Mouse (Mus musculus) forebrain, embryonic 16.5 days (tissue): ENCODE measurements around the gene Tst. TPM values are rescaled to one million over a fixed set of nuclear protein-coding genes. Genes with fewer than 3 reads are reported as not detected.
A peak's percentile ranks its signal among the peaks of the same experiment; 100 is the strongest.

Experiments
- ATAC-seq: fragments of 200-750 bp; cut with Nextera tagmentation; 2 replicates; pipeline ENCODE4 v1.8.0; 2017; ENCODE audit warnings: mild to moderate bottlenecking, moderate library complexity
- H3K27ac ChIP-seq: fragments of 300-500 bp; sonication (generic); 2 replicates; pipeline ENCODE4 v1.5.1; 2014; ENCODE audit warnings: low read length, control low read depth
- H3K27me3 ChIP-seq: fragments of 300-500 bp; sonication (generic); replicated peaks from 2 replicates; pipeline ENCODE4 v1.6.1; 2014; ENCODE audit warnings: low read length; ENCODE audit not compliant: control insufficient read depth, insufficient read depth
- H3K36me3 ChIP-seq: fragments of 300-500 bp; sonication (generic); 2 replicates; pipeline ENCODE4 v1.6.1; 2014; ENCODE audit not compliant: control insufficient read depth, insufficient read depth
- H3K4me1 ChIP-seq: fragments of 300-500 bp; sonication (generic); replicated peaks from 2 replicates; pipeline ENCODE4 v1.6.1; 2014; ENCODE audit warnings: low read length; ENCODE audit not compliant: control insufficient read depth, insufficient read depth
- H3K4me2 ChIP-seq: fragments of 300-500 bp; sonication (generic); 2 replicates; pipeline ENCODE4 v1.6.1; 2014; ENCODE audit warnings: mild to moderate bottlenecking, low read length, control low read depth
- H3K4me3 ChIP-seq: fragments of 300-500 bp; sonication (generic); replicated peaks from 2 replicates; pipeline ENCODE4 v1.5.1; 2014; ENCODE audit warnings: mild to moderate bottlenecking, low read length, control low read depth
- H3K9ac ChIP-seq: fragments of 300-500 bp; sonication (generic); replicated peaks from 2 replicates; pipeline ENCODE4 v1.6.1; 2014; ENCODE audit warnings: low read depth, low read length, control low read depth
- H3K9me3 ChIP-seq: fragments of 300-500 bp; sonication (generic); 2 replicates; pipeline ENCODE4 v1.6.1; 2016; ENCODE audit warnings: low read length; ENCODE audit not compliant: control insufficient read depth
- WGBS: fragments of 180-500 bp; shearing (Covaris S2); extraction: QIAGEN DNeasy Blood & Tissue Kit; methylation state at CpG from one replicate; pipeline ENCODE4 v1.1.7; 2014; 5-methylcytosine and 5-hydroxymethylcytosine counted together
- polyA plus RNA-seq: library from polyadenylated mRNA; unstranded; fragments of >200 nt; fragmentation: Nextera tagmentation; extraction: Ambion mirVana; gene quantifications from 2 replicates; pipeline ENCODE4 v1.2.1, GENCODE M21; 2015

The Tst gene
- polyA plus RNA-seq, 1 experiment from 2014 or later, result 25.1 TPM

GRCm38 (mm10) chr15:78420395-78420794, 14.7 kb upstream of the Tst start:
- no peak overlapping the region for H3K4me2 ChIP-seq
- H3K4me1 ChIP-seq, result no peaks in the 10 kb centered on the region
- no peak overlapping the region for H3K4me3 ChIP-seq
- 0 out of 2 replicates have a peak, but pooled peaks cover 2% of the 10 kb centered on the region for H3K27me3 ChIP-seq
- ATAC-seq, result no peak
- 79% methylated on average over 13 of the region's 13 CpGs for WGBS
- H3K36me3 ChIP-seq, result no peaks in the 10 kb centered on the region
- no peaks in the 10 kb centered on the region for H3K9me3 ChIP-seq
- H3K27ac ChIP-seq, result no peak overlapping the region
- H3K9ac ChIP-seq, result no peak overlapping the region

- Histone ChIP-seq H3K27me3 (no peaks in the 10 kb centered on the region), H3K27ac (no peak overlapping the region), H3K4me2 (no peak overlapping the region), H3K9ac (no peak overlapping the region; the same call in 1 of the 2 replicates), H3K4me1 (no peaks in the 10 kb centered on the region), H3K36me3 (no peaks in the 10 kb centered on the region; the same call in 1 of the 2 replicates), H3K4me3 (no peak overlapping the region), H3K9me3 (no peaks in the 10 kb centered on the region)
- no peak for ATAC-seq
- WGBS, result 17% methylated on average over 4 of the region's 4 CpGs
Measured at GRCm38 (mm10) chr15:78416937-78417336, 11.2 kb upstream of the Tst start.

DNA sequence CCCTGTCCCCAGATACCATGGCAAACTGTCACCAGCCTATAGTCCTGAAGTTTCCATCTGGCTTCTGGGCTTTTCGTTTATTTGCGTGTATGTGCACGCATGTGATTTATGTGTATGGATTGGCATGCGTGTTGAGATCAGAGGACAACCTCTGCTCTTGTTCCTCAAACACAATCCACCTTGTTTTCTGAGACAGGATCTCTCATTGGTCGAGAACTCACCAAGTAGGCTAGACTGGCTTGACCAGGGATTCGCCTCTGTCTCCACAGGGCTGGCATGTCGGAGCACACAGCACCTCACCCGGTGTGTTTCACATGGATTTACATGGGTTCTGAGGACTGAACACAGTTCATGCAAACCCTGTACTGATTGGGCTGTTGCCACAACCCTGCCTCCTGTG, 8.4 kb upstream of the Tst start:
- Histone ChIP-seq H3K27me3 (peaks cover 15% of the 10 kb centered on the region), H3K36me3 (no peaks in the 10 kb centered on the region; the same call in 1 of the 2 replicates), H3K4me2 (no peak overlapping the region), H3K9ac (no peak overlapping the region), H3K27ac (no peak overlapping the region), H3K9me3 (no peaks in the 10 kb centered on the region), H3K4me3 (no peak overlapping the region), H3K4me1 (peaks cover 11% of the 10 kb centered on the region)
- 91% methylated on average over 8 of the region's 8 CpGs for WGBS
- ATAC-seq, result no peak

GRCm38 (mm10) chr15:78413719-78414117, 8.0 kb upstream of the Tst start:
- Histone ChIP-seq H3K36me3 (no peaks in the 10 kb centered on the region; the same call in 1 of the 2 replicates), H3K9me3 (no peaks in the 10 kb centered on the region), H3K4me3 (no peak overlapping the region), H3K27ac (no peak overlapping the region), H3K27me3 (peaks cover 18% of the 10 kb centered on the region), H3K4me2 (no peak overlapping the region), H3K4me1 (peaks cover 11% of the 10 kb centered on the region), H3K9ac (no peak overlapping the region)
- 33% methylated on average over 1 of the region's 1 CpGs for WGBS
- no peak for ATAC-seq

DNA sequence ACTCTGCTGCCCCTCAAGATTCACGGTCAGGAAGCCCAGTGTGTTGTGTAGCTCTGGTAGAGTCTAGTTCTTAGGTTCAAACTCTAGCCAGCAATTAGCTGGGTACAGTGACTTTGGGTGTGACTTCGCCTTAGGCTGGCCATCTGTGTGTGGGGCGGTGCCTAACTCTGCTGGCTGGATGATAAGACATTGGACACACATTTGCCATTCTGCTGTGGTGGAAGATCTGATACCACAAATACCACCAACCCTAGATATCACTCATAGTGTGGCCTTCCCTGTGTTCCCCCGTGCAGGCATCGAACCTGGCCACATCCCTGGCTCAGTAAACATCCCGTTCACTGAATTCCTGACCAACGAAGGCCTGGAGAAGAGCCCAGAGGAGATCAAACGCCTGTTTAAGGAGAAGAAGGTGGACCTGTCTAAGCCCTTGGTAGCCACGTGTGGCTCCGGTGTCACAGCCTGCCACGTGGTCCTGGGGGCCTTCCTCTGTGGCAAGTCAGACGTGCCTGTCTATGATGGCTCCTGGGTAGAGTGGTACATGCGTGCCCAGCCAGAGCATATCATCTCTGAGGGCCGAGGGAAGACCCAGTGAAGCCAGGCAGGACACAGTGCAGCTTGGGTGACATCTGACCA, 7.5 kb upstream of the Tst start:
- Histone ChIP-seq H3K36me3 (no peaks in the 10 kb centered on the region; the same call in 1 of the 2 replicates), H3K9me3 (no peaks in the 10 kb centered on the region)

GRCm38 (mm10) chr15:78409570-78410052, 3.9 kb upstream of the Tst start:
- Histone ChIP-seq H3K27ac (no peak overlapping the region), H3K4me2 (peak overlapping the region; percentile 47), H3K4me1 (peaks cover 34% of the 10 kb centered on the region), H3K27me3 (peaks cover 24% of the 10 kb centered on the region), H3K4me3 (peak overlapping the region; percentile 28), H3K36me3 (no peaks in the 10 kb centered on the region; the same call in 1 of the 2 replicates), H3K9ac (no peak overlapping the region), H3K9me3 (no peaks in the 10 kb centered on the region)
- ATAC-seq, result no peak
- 10% methylated on average over 12 of the region's 12 CpGs for WGBS

More for the DNA sequence above, 7.5 kb upstream of the Tst start:
- Histone ChIP-seq H3K4me1 (peaks cover 11% of the 10 kb centered on the region), H3K27ac (no peak overlapping the region), H3K4me2 (no peak overlapping the region), H3K27me3 (peaks cover 22% of the 10 kb centered on the region), H3K4me3 (no peak overlapping the region), H3K9ac (no peak overlapping the region)
- no peak for ATAC-seq
- WGBS, result 89% methylated on average over 14 of the region's 14 CpGs

GRCm38 (mm10) chr15:78406293-78406934, 707 bp upstream of the Tst start, which contains the start of gene Mpst:
Gene Mpst, plus strand, starts transcription at chr15:78406416.
- H3K27me3 ChIP-seq, result peaks cover 24% of the 10 kb centered on the region
- H3K36me3 ChIP-seq, result no peaks in the 10 kb centered on the region
- H3K4me3 ChIP-seq, result peak within 1 kb of the TSS; percentile 86
- WGBS, result under 1% methylated on average over 40 of the region's 40 CpGs
- H3K9me3 ChIP-seq, result no peaks in the 10 kb centered on the region
- peak within 1 kb of the TSS; percentile 93 for H3K4me2 ChIP-seq
- peak within 1 kb of the TSS; percentile 90 for H3K9ac ChIP-seq
- peak; percentile 87 for ATAC-seq
- H3K27ac ChIP-seq, result peak within 1 kb of the TSS; percentile 97
- H3K4me1 ChIP-seq, result peaks cover 57% of the 10 kb centered on the region

GRCm38 (mm10) chr15:78405098-78405497, 609 bp downstream of the Tst start:
- H3K27me3 ChIP-seq, result peaks cover 16% of the 10 kb centered on the region
- H3K9me3 ChIP-seq, result no peaks in the 10 kb centered on the region
- peak overlapping the region; percentile 93 for H3K4me2 ChIP-seq
- 50% methylated on average over 11 of the region's 11 CpGs for WGBS
- peaks cover 52% of the 10 kb centered on the region for H3K4me1 ChIP-seq
- H3K4me3 ChIP-seq, result peak overlapping the region; percentile 86
- peak overlapping the region; percentile 90 for H3K9ac ChIP-seq
- no peaks in the 10 kb centered on the region for H3K36me3 ChIP-seq
- H3K27ac ChIP-seq, result no peak overlapping the region
- no peak for ATAC-seq

- WGBS, result 13% methylated on average over 1 of the region's 1 CpGs
- H3K27ac ChIP-seq, result peak overlapping the region; percentile 35; the same call in 1 of the 2 replicates
- ATAC-seq, result no peak
- H3K9ac ChIP-seq, result no peak overlapping the region
- no peak overlapping the region for H3K4me3 ChIP-seq
- H3K4me2 ChIP-seq, result peak overlapping the region; percentile 6; the same call in 1 of the 2 replicates
- H3K36me3 ChIP-seq, result no peaks in the 10 kb centered on the region
- H3K27me3 ChIP-seq, result peaks cover 7% of the 10 kb centered on the region
- peaks cover 46% of the 10 kb centered on the region for H3K4me1 ChIP-seq
- H3K9me3 ChIP-seq, result no peaks in the 10 kb centered on the region
Measured at GRCm38 (mm10) chr15:78403896-78404295, 1.8 kb downstream of the Tst start.
